Mouse (Mus musculus): ENCODE data around the gene Samd4. TPM values are rescaled to one million over a fixed set of nuclear protein-coding genes. Genes with fewer than 3 reads are reported as not detected.
"Not testable (repeated sequence)": the region's sequence is repeated elsewhere in the genome, so short reads cannot be mapped to it uniquely, and the experiment has no call there.

Gene Samd4
- total RNA-seq, 2 experiments from 2014 or later, result 12.6 to 13.0 TPM

DNA sequence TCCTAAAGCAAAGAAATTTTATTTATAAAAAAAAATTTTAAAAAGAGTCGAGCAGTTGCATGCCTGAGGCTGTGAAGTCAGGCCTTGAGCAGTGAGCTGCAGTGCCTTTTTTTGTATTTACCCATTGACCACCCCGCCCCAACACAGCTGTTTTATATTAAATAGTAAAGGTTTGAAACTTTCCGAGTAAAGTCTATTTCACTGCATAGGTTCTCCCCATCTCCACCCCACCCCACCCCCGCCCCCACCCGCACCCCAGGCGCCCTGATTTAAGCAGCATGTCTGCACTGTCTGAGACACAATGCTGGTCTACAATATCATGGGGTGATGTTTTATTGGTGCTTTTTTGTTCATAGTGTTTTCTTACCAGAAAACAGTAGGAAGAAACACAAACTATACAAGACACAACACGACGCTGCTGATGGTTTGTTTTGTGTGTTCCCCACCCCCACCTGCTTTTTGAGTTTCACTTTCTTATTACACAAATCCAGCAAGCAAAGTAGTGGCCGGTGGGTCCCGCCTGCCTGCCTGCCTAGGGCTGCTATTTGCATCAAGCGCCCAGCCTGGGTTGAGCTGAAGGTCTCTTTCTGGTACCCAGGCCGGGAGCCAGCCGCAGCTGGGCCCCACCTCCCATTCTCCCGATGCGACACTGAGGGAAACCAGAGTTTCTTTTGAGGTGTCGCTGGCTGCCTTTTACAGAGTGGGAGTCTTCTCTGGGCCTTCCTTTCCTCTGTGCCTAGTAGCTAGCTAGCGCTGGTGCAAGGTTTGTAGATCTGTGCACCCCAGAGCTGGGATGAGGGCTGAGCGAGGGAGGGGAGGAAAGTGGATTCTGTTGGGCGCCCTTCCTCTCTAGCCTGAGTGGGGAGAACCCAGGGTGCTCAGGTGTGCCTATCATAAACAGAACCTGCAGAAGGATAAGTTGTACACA is 221.9 kb downstream of the Samd4 start:
- DNase-seq (ENCODE audit: low spot score in 2 of 2), result no peak

GRCm38 (mm10) chr14:47105174-47105557 is 222.5 kb downstream of the Samd4 start:
- DNase-seq (ENCODE audit: low spot score in 2 of 2), result no peak

GRCm38 (mm10) chr14:47105755-47106154 is 223.1 kb downstream of the Samd4 start:
- no peak for DNase-seq (ENCODE audit: low spot score in 2 of 2)

- no peak for DNase-seq (ENCODE audit: low spot score in 2 of 2)
These were observed 224.8 kb downstream of the Samd4 start for GRCm38 (mm10) chr14:47107461-47107860.

GRCm38 (mm10) chr14:47110391-47110790 is 227.7 kb downstream of the Samd4 start:
- DNase-seq (ENCODE audit: low spot score in 2 of 2), result not testable (repeated sequence)

- no peak for DNase-seq (ENCODE audit: low spot score in 2 of 2)
These were observed 228.7 kb downstream of the Samd4 start for GRCm38 (mm10) chr14:47111341-47111740.

DNA sequence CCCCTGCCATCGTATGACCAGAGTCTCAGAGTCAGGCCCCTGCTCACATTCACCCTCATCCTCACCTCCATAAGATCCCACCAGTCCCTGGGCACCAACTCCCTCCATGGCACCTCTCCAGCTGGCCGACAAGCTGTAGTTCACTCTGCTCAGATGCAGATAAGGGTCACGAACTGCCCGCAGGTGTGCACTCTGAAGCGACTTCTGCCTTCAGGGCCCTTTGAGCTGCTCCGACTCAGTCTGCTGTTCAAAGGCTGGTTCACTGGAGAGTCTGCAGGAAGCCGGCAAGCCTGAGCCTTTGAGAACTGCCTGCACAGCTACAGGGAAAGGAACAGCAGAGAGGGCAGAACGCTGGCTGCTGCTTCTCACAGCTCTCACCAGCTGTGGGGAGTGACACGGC is 232.5 kb downstream of the Samd4 start:
- no peak for DNase-seq (ENCODE audit: low spot score in 2 of 2)

- no peak for DNase-seq (ENCODE audit: low spot score in 2 of 2)
These were observed 233.6 kb downstream of the Samd4 start for GRCm38 (mm10) chr14:47116062-47116762.

GRCm38 (mm10) chr14:47117522-47117921 is 234.9 kb downstream of the Samd4 start:
- no peak for DNase-seq (ENCODE audit: low spot score in 2 of 2)

DNA sequence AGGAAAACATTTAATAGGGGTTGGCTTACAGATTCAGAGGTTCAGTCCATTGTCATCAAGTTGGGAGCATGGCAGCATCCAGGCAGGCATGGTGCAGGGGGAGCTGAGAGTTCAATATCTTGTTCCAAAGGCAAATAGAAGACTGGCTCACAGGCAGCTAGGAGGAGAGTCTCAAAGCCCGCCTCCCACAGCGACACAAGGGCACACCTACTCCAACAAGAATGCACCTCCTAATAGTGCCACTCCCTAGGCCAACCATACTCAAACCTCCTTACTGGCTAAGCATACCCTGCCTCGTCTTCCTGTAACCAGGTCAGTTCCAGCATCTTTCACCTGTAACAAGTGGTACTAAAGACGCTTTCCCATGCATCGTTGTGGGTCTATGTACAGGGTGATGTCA is 245.3 kb downstream of the Samd4 start:
- DNase-seq (ENCODE audit: low spot score in 2 of 2), result no peak

GRCm38 (mm10) chr14:47133948-47134347 is 251.3 kb downstream of the Samd4 start:
- no peak for DNase-seq (ENCODE audit: low spot score in 2 of 2)

GRCm38 (mm10) chr14:47136637-47137036 is 254.0 kb downstream of the Samd4 start:
- no peak for DNase-seq (ENCODE audit: low spot score in 2 of 2)

- DNase-seq (ENCODE audit: low spot score in 2 of 2), result no peak
These were observed 256.2 kb downstream of the Samd4 start for GRCm38 (mm10) chr14:47138853-47139252.

DNA sequence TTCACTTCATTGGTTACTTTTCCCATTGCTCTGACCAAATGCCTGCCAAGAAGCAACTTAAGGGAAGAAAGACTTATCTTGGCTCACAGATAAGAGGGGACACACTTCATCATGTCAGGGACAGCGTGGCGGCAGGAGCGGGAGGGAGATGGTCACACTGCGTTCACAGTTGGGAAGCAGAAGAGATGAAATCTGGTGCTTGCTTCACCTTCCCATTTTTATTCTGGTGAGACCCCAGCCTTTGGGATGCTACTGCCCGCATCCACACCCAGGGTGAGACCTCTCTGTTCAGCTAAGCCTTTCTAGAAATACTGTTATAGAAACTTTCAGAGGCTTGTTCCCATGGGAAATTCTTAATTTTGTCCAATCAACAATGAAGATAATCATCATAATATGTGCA is 261.7 kb downstream of the Samd4 start:
- DNase-seq (ENCODE audit: low spot score in 2 of 2), result no peak

GRCm38 (mm10) chr14:47151306-47151705 is 268.7 kb downstream of the Samd4 start:
- peak; percentile 20 to 48 for DNase-seq (ENCODE audit: low spot score in 2 of 2)

DNA sequence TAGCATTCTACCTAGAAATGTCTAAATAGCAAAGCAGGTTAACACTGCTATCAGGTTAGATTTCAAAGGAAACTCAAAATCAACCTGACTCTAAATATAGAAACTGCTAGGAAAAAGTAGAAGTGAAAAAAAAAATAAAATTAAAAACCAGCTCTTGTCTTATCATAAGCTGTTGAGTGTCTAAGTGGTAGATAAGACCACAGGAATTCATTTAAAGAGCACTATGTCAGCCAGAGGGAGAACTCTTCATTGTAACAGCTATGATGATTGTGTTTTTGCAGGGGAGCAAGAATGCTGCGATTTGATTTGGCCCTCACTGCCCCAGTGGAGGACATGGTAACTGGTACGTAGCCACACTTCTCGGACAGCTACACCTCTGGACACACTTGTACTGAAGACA is 271.6 kb downstream of the Samd4 start:
- DNase-seq (ENCODE audit: low spot score in 2 of 2), result no peak

Small RNA genes lying within 50 kb of the gene (microRNA-seq; reads per million reads assigned to microRNA genes)
- gene Mir378c, result 0.89 to 2.2 reads per million in 2 experiments

Other genes starting within 250 kb of the Samd4 start
- gene Cdkn3, start 122.3 kb upstream of the Samd4 start, total RNA-seq (2021), result 1 to 10 TPM; 1.4 to 3.0 TPM
- gene Cnih1, start 94.4 kb upstream of the Samd4 start, total RNA-seq (2021), result 10 to 100 TPM; 65.6 to 70.3 TPM
- gene Gmfb, start 60.6 kb upstream of the Samd4 start, total RNA-seq (2021), result 100 to 1,000 TPM; 161 to 175 TPM
- gene Cgrrf1, start 50.7 kb upstream of the Samd4 start, total RNA-seq (2021), result 10 to 100 TPM; 11.0 to 12.5 TPM

Measured in layer of hippocampus, postnatal 10 days (tissue).